Mouse (Mus musculus) macrophage (primary cell): ENCODE results near the gene Alk. TPM values are rescaled to one million over a fixed set of nuclear protein-coding genes. Genes with fewer than 3 reads are reported as not detected.

Experiments used
- H3K27ac ChIP-seq: fragments of 350-480 bp; formaldehyde crosslinking; 2 replicates; pipeline ENCODE4 v1.9.0; 2021
- H3K36me3 ChIP-seq: fragments of 350-480 bp; formaldehyde crosslinking; 2 replicates; pipeline ENCODE4 v1.9.0; 2021; ENCODE audit errors: inconsistent target
- H3K4me3 ChIP-seq: fragments of 350-480 bp; formaldehyde crosslinking; 2 replicates; pipeline ENCODE4 v1.9.0; 2021; ENCODE audit errors: inconsistent target
- H3K79me2 ChIP-seq: fragments of 350-480 bp; formaldehyde crosslinking; 2 replicates; pipeline ENCODE4 v1.9.0; 2021; ENCODE audit errors: inconsistent target
- WGBS: methylation state at CpG from one replicate; pipeline ENCODE4 v1.1.7; 2026; ENCODE audit warnings: inconsistent platforms; ENCODE audit not compliant: missing documents; 5-methylcytosine and 5-hydroxymethylcytosine counted together
- polyA plus RNA-seq: library from polyadenylated mRNA; stranded (reverse); fragments of 250-400 nt; gene quantifications from 3 replicates; pipeline ENCODE4 v1.2.4, GENCODE M21; 2018; ENCODE audit warnings: inconsistent platforms

Gene Alk
- polyA plus RNA-seq, 1 experiment from 2014 or later: not detected

GRCm38 (mm10) chr17:71973704-71974103 lies 630.7 kb downstream of the Alk start:
- Histone ChIP-seq H3K27ac (no peak overlapping the region), H3K4me3 (no peak overlapping the region), H3K79me2 (no peaks in the 10 kb centered on the region), H3K36me3 (no peaks in the 10 kb centered on the region)
- 94% methylated on average over 7 of the region's 7 CpGs for WGBS

DNA sequence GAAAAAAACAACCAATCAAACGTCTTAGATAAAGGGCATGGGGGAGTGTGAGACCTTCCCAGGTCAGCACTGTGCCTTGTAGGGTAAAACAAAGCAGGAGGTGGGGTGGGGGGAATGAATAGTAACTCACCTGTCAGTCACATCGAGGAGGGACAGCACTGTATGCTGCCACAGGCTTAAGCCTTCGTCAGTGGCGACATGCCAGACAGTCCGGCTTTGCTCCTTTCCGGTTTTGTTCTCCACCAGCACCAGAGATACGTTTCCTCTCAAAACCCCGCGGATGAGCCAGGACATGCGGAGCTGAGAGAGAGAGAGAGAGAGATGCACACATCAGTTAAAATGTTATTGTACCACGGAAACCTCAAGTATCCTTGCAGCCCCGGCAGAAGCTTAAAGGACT lies 637.1 kb downstream of the Alk start:
- no peaks in the 10 kb centered on the region for H3K36me3 ChIP-seq
- no peak overlapping the region for H3K4me3 ChIP-seq
- WGBS: 89% methylated on average over 12 of the region's 12 CpGs
- H3K27ac ChIP-seq: no peak overlapping the region
- H3K79me2 ChIP-seq: no peaks in the 10 kb centered on the region

DNA sequence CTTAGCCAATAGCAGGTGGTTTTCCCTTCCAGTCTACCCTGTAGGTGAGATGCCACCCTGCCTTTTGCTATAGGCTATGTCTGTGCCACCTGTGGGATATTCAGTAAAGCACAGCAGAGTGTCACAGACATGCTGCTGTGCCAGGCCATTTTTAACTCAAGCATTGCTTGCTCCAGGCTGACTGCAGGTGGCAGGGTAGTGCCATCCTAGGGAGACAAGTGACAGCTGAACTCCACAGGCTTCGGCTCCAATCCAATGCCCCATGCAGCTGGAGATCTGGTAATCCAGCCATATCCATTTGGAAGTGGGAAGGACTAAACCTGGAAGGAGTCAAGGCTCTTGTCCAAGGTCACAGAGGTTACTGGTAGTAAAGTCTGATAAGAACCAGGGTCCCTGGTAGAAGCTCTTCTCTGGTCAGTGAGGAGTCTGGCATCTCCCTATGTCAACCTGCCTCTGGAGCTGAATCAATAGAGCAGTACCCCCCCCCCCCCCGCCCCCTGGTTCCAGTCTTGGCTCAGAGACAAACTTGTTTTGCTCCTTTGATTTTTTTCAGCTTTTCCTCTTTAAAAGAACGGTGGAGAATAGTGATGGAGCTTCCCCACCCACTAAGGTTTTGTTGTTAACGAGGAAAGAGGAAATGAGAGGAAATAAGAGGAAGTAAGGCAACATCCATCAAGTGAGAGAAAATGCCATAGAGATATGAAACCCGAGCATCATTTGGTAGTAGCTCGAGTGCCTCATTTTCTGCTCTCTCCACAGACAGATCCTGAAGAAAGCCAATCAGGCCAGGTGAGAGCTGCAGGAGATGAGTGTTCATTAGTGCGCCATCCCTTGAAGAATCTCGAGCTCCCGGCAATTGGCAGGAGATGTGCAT lies 638.5 kb downstream of the Alk start:
- Histone ChIP-seq H3K4me3 (no peak overlapping the region), H3K27ac (no peak overlapping the region), H3K79me2 (no peaks in the 10 kb centered on the region), H3K36me3 (no peaks in the 10 kb centered on the region)
- WGBS: 30% methylated on average over 9 of the region's 9 CpGs

DNA sequence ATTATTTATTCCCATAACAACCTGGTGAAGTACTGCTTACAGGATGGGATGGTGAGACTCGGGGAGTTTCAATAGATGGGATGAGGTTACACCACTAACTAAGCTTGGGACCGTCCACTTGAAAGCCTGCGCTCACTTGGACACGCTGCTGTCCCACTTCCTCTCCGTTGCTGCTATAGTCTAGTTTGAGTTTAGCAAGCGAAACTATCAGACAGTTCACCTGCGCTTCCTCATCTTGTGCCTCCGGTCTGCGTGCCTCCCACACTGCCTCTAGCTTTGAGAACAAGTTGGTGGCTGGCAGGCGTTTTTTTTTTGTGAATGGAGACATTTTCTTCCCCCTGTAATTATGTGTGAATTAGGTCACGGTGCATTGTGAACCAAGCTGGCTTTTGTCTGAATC lies 639.8 kb downstream of the Alk start:
- no peaks in the 10 kb centered on the region for H3K79me2 ChIP-seq
- no peaks in the 10 kb centered on the region for H3K36me3 ChIP-seq
- no peak overlapping the region for H3K27ac ChIP-seq
- H3K4me3 ChIP-seq: no peak overlapping the region
- 32% methylated on average over 11 of the region's 11 CpGs for WGBS

- H3K27ac ChIP-seq: no peak overlapping the region
- H3K4me3 ChIP-seq: no peak overlapping the region
- no peaks in the 10 kb centered on the region for H3K79me2 ChIP-seq
- H3K36me3 ChIP-seq: no peaks in the 10 kb centered on the region
- WGBS: 82% methylated on average over 9 of the region's 9 CpGs
These were observed 641.7 kb downstream of the Alk start for GRCm38 (mm10) chr17:71962746-71963145.

- 15% methylated on average over 7 of the region's 7 CpGs for WGBS
- Histone ChIP-seq H3K4me3 (no peak overlapping the region), H3K79me2 (no peaks in the 10 kb centered on the region), H3K36me3 (no peaks in the 10 kb centered on the region), H3K27ac (no peak overlapping the region)
These were observed 649.4 kb downstream of the Alk start for GRCm38 (mm10) chr17:71955011-71955410.

GRCm38 (mm10) chr17:71954217-71954844 lies 650.1 kb downstream of the Alk start:
- Histone ChIP-seq H3K27ac (no peak overlapping the region), H3K79me2 (no peaks in the 10 kb centered on the region), H3K36me3 (no peaks in the 10 kb centered on the region), H3K4me3 (no peak overlapping the region)
- WGBS: 80% methylated on average over 15 of the region's 15 CpGs

DNA sequence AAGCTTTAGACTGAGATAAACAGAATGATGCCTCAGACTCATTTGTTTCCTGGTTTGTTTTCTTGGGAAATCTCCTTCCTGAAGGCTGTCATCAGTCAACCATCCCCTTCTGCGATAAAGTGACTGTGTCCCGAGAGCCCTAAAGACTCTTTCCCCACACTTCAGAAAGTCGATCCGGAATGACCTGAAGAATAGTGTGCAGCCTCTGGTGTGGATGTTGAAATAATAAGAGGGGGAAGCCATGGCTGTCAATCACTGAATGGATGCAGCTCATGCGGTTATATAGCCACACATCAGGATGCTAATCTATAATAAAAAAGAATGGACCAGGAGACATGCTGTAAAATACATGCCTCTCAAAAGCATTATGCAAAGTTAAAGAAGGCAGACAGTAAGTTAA lies 653.5 kb downstream of the Alk start:
- 93% methylated on average over 5 of the region's 5 CpGs for WGBS

DNA sequence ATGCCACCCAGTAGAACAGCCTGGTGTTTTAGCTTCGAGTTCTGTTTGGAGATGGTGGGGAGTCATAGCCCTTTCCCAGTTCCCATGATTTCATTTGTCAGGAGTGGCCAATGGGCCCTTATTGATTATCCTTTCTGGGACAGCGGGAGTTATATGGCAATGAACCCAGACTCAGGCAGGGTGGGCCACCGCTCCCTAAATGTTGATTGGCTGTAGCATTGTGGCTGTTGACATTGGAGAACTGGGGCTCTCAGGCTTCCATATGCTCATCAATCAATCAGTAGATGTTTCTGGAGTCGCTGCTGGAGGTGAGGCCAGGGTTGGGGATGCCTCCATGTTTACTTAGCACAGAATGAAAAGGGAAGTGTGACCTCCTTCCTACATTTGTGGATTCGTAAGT lies 655.7 kb downstream of the Alk start:
- H3K4me3 ChIP-seq: no peak overlapping the region
- WGBS: 77% methylated on average over 5 of the region's 5 CpGs
- H3K27ac ChIP-seq: no peak overlapping the region
- no peaks in the 10 kb centered on the region for H3K79me2 ChIP-seq
- no peaks in the 10 kb centered on the region for H3K36me3 ChIP-seq

More for the DNA sequence above, 653.5 kb downstream of the Alk start:
- Histone ChIP-seq H3K4me3 (no peak overlapping the region), H3K27ac (no peak overlapping the region), H3K79me2 (no peaks in the 10 kb centered on the region), H3K36me3 (no peaks in the 10 kb centered on the region)

DNA sequence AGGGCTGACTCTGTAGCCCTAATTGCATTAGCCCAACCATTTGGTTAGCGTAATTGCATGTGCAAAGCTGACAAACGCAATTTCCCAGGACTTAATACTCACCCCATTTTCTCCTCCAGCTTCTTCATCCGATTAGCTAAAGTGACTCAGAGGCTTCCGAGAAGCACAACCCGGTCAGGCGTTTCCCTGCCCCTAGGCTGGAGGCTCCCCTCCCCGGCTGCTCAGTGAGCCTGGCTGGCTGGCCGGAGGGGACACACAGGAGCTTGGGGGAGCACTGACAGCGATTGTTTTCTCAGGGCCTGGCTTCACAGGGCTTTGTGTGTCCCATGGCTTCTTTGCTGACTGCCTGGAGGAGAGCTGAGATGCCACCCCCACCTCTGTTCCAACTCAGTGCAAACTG lies 657.0 kb downstream of the Alk start:
- 75% methylated on average over 9 of the region's 9 CpGs for WGBS
- no peaks in the 10 kb centered on the region for H3K36me3 ChIP-seq
- no peak overlapping the region for H3K27ac ChIP-seq
- H3K4me3 ChIP-seq: no peak overlapping the region
- H3K79me2 ChIP-seq: no peaks in the 10 kb centered on the region

- 81% methylated on average over 4 of the region's 5 CpGs for WGBS
- Histone ChIP-seq H3K4me3 (no peak overlapping the region), H3K79me2 (no peaks in the 10 kb centered on the region), H3K36me3 (no peaks in the 10 kb centered on the region), H3K27ac (no peak overlapping the region)
These were observed 660.4 kb downstream of the Alk start for GRCm38 (mm10) chr17:71944020-71944419.

GRCm38 (mm10) chr17:71942052-71942451 lies 662.4 kb downstream of the Alk start:
- no peak overlapping the region for H3K27ac ChIP-seq

GRCm38 (mm10) chr17:71941436-71941835 lies 663.0 kb downstream of the Alk start:
- Histone ChIP-seq H3K27ac (no peak overlapping the region), H3K79me2 (no peaks in the 10 kb centered on the region), H3K4me3 (no peak overlapping the region), H3K36me3 (no peaks in the 10 kb centered on the region)
- WGBS: 84% methylated on average over 6 of the region's 6 CpGs

More at GRCm38 (mm10) chr17:71942052-71942451, 662.4 kb downstream of the Alk start:
- H3K79me2 ChIP-seq: no peaks in the 10 kb centered on the region
- H3K36me3 ChIP-seq: no peaks in the 10 kb centered on the region
- H3K4me3 ChIP-seq: no peak overlapping the region

- no peak overlapping the region for H3K27ac ChIP-seq
- no peaks in the 10 kb centered on the region for H3K79me2 ChIP-seq
- no peaks in the 10 kb centered on the region for H3K36me3 ChIP-seq
- H3K4me3 ChIP-seq: no peak overlapping the region
These were observed 667.7 kb downstream of the Alk start for GRCm38 (mm10) chr17:71936681-71937080.

DNA sequence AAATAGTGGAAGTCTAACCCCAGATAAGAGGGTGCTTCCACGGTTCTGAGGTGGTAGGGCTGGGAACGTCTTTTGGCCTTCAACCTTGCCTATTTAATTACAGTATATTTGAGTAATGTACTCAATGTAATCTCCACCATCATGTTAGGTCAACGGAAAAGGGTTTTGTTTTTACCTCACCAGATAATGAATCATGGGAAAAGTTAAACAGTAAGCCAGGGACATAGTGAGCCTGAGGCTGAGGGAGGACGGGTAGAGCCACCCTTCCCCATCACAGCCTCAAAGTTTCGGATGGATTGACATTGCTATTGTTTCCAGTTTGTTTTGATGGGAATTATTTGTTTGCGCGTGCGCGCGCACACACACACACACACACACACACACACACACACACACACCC lies 668.6 kb downstream of the Alk start:
- 95% methylated on average over 7 of the region's 10 CpGs for WGBS
- Histone ChIP-seq H3K27ac (no peak overlapping the region), H3K4me3 (no peak overlapping the region), H3K79me2 (no peaks in the 10 kb centered on the region), H3K36me3 (no peaks in the 10 kb centered on the region)
